Mouse (Mus musculus): ENCODE results near the gene Itpkc.

The Itpkc gene

GRCm38 (mm10) chr7:27228281-27228821 lies at the start of gene Itpkc:
TSS of gene Itpkc (minus strand) at chr7:27228661.
- DNase-seq: peak; percentile 91

GRCm38 (mm10) chr7:27277191-27277590 lies 48.7 kb upstream of the Itpkc start:
- DNase-seq: peak; percentile 33

- DNase-seq: peak; percentile 40
Observed at GRCm38 (mm10) chr7:27276021-27276420, 47.6 kb upstream of the Itpkc start.

- DNase-seq: no peak
Observed at GRCm38 (mm10) chr7:27274916-27275315, 46.5 kb upstream of the Itpkc start.

- DNase-seq: peak; percentile 72
Observed at GRCm38 (mm10) chr7:27273739-27274351, 45.4 kb upstream of the Itpkc start.

- no peak for DNase-seq
Observed at GRCm38 (mm10) chr7:27271423-27271822, 43.0 kb upstream of the Itpkc start.

GRCm38 (mm10) chr7:27266515-27267128 lies 38.2 kb upstream of the Itpkc start:
- DNase-seq: no peak

- DNase-seq: no peak
Observed at GRCm38 (mm10) chr7:27264761-27265160, 36.3 kb upstream of the Itpkc start.

GRCm38 (mm10) chr7:27261888-27262287 lies 33.4 kb upstream of the Itpkc start:
- DNase-seq: no peak

- DNase-seq: no peak
Observed at GRCm38 (mm10) chr7:27260856-27261255, 32.4 kb upstream of the Itpkc start.

GRCm38 (mm10) chr7:27259771-27260170 lies 31.3 kb upstream of the Itpkc start:
- DNase-seq: no peak

- peak; percentile 33 for DNase-seq
Observed at GRCm38 (mm10) chr7:27259271-27259721, 30.8 kb upstream of the Itpkc start.

GRCm38 (mm10) chr7:27258205-27258899 lies 29.9 kb upstream of the Itpkc start, which contains the start of gene Numbl:
TSS of gene Numbl (plus strand) at chr7:27258433.
- DNase-seq: peak; percentile 96

GRCm38 (mm10) chr7:27257852-27258204 lies 29.4 kb upstream of the Itpkc start:
- DNase-seq: no peak

- DNase-seq: peak; percentile 22
Observed at GRCm38 (mm10) chr7:27257046-27257851, 28.8 kb upstream of the Itpkc start.

- DNase-seq: peak; percentile 26
Observed at GRCm38 (mm10) chr7:27255721-27256120, 27.3 kb upstream of the Itpkc start.

GRCm38 (mm10) chr7:27251946-27252345 lies 23.5 kb upstream of the Itpkc start:
- no peak for DNase-seq

- no peak for DNase-seq
Observed at GRCm38 (mm10) chr7:27249928-27250327, 21.5 kb upstream of the Itpkc start.

- peak; percentile 59 for DNase-seq
Observed at GRCm38 (mm10) chr7:27249146-27249545, 20.7 kb upstream of the Itpkc start.

GRCm38 (mm10) chr7:27244088-27244487 lies 15.6 kb upstream of the Itpkc start:
- DNase-seq: peak; percentile 65

- no peak for DNase-seq
Observed at GRCm38 (mm10) chr7:27243211-27243610, 14.8 kb upstream of the Itpkc start.

- DNase-seq: no peak
Observed at GRCm38 (mm10) chr7:27238568-27238967, 10.1 kb upstream of the Itpkc start.

- DNase-seq: no peak
Observed at GRCm38 (mm10) chr7:27237527-27237926, 9.1 kb upstream of the Itpkc start.
